Mouse (Mus musculus) limb, embryonic 12.5 days (tissue): ENCODE data around the gene Rab44. TPM values are rescaled to one million over a fixed set of nuclear protein-coding genes. Genes with fewer than 3 reads are reported as not detected.

Experiments
- ATAC-seq: fragments of 200-750 bp; cut with Nextera tagmentation; 2 replicates; pipeline ENCODE4 v1.8.0; 2017; ENCODE audit warnings: low read depth, moderate TSS enrichment; ENCODE audit not compliant: insufficient number of reproducible peaks, insufficient read depth, low FRiP score, low TSS enrichment
- H3K27ac ChIP-seq: fragments of 300-500 bp; sonication (generic); 2 replicates; pipeline ENCODE4 v1.5.1; 2016; ENCODE audit warnings: mild to moderate bottlenecking, moderate library complexity
- H3K27me3 ChIP-seq: fragments of 300-500 bp; sonication (generic); 2 replicates; pipeline ENCODE4 v1.6.1; 2016; ENCODE audit warnings: mild to moderate bottlenecking, moderate library complexity
- H3K36me3 ChIP-seq: fragments of 300-500 bp; sonication (generic); 2 replicates; pipeline ENCODE4 v1.6.1; 2016; ENCODE audit warnings: mild to moderate bottlenecking, moderate library complexity
- H3K4me1 ChIP-seq: fragments of 300-500 bp; sonication (generic); replicated peaks from 2 replicates; pipeline ENCODE4 v1.6.1; 2016
- H3K4me2 ChIP-seq: fragments of 300-500 bp; sonication (generic); 2 replicates; pipeline ENCODE4 v1.6.1; 2016; ENCODE audit warnings: mild to moderate bottlenecking, moderate library complexity
- H3K4me3 ChIP-seq: fragments of 300-500 bp; sonication (generic); replicated peaks from 2 replicates; pipeline ENCODE4 v1.5.1; 2016; ENCODE audit warnings: mild to moderate bottlenecking
- H3K9ac ChIP-seq: fragments of 300-500 bp; sonication (generic); replicated peaks from 2 replicates; pipeline ENCODE4 v1.6.1; 2016; ENCODE audit warnings: mild to moderate bottlenecking, moderate library complexity
- H3K9me3 ChIP-seq: fragments of 300-500 bp; sonication (generic); 2 replicates; pipeline ENCODE4 v1.6.1; 2016; ENCODE audit warnings: mild to moderate bottlenecking, moderate library complexity
- WGBS: fragments of 180-500 bp; shearing (Covaris S2); methylation state at CpG from one replicate; pipeline ENCODE4 v1.1.7; 2016; 5-methylcytosine and 5-hydroxymethylcytosine counted together
- polyA plus RNA-seq: library from polyadenylated mRNA; unstranded; fragments of >200 nt; fragmentation: Nextera tagmentation; extraction: Ambion mirVana; gene quantifications from 2 replicates; pipeline ENCODE4 v1.2.1, GENCODE M21; 2016

The Rab44 gene
- polyA plus RNA-seq, 1 experiment from 2014 or later: 0.26 TPM

GRCm38 (mm10) chr17:29137906-29138305 lies 24.0 kb downstream of the Rab44 start:
- no peak overlapping the region for H3K9ac ChIP-seq
- no peak overlapping the region for H3K4me3 ChIP-seq
- no peaks in the 10 kb centered on the region for H3K9me3 ChIP-seq
- H3K4me1 ChIP-seq: peaks cover 10% of the 10 kb centered on the region
- no peak for ATAC-seq
- no peaks in the 10 kb centered on the region for H3K27me3 ChIP-seq
- 76% methylated on average over 7 of the region's 7 CpGs for WGBS
- H3K36me3 ChIP-seq: no peaks in the 10 kb centered on the region
- no peak overlapping the region for H3K27ac ChIP-seq
- no peak overlapping the region for H3K4me2 ChIP-seq

- peaks cover 3% of the 10 kb centered on the region; the same call in 1 of the 2 replicates for H3K4me1 ChIP-seq
- no peak overlapping the region for H3K9ac ChIP-seq
- ATAC-seq: no peak
- WGBS: 85% methylated on average over 3 of the region's 3 CpGs
- H3K9me3 ChIP-seq: peaks cover 8% of the 10 kb centered on the region; the same call in 1 of the 2 replicates
- H3K4me2 ChIP-seq: no peak overlapping the region
- H3K4me3 ChIP-seq: no peak overlapping the region
- H3K36me3 ChIP-seq: no peaks in the 10 kb centered on the region
- H3K27me3 ChIP-seq: no peaks in the 10 kb centered on the region
- H3K27ac ChIP-seq: no peak overlapping the region
These were observed 27.6 kb downstream of the Rab44 start for GRCm38 (mm10) chr17:29141577-29141976.

- H3K27me3 ChIP-seq: no peaks in the 10 kb centered on the region
- H3K9me3 ChIP-seq: peaks cover 8% of the 10 kb centered on the region; the same call in 1 of the 2 replicates
- H3K36me3 ChIP-seq: no peaks in the 10 kb centered on the region
- peaks cover 3% of the 10 kb centered on the region; the same call in 1 of the 2 replicates for H3K4me1 ChIP-seq
- no peak overlapping the region for H3K4me2 ChIP-seq
- no peak overlapping the region for H3K27ac ChIP-seq
- ATAC-seq: no peak
- H3K4me3 ChIP-seq: no peak overlapping the region
- WGBS: 79% methylated on average over 8 of the region's 8 CpGs
- H3K9ac ChIP-seq: no peak overlapping the region
These were observed 29.3 kb downstream of the Rab44 start for GRCm38 (mm10) chr17:29143266-29143665.

GRCm38 (mm10) chr17:29145101-29145500 lies 31.2 kb downstream of the Rab44 start:
- WGBS: 92% methylated on average over 12 of the region's 12 CpGs
- H3K27ac ChIP-seq: no peak overlapping the region
- no peaks in the 10 kb centered on the region for H3K4me1 ChIP-seq
- H3K9me3 ChIP-seq: peaks cover 8% of the 10 kb centered on the region; the same call in 1 of the 2 replicates
- no peak overlapping the region for H3K4me3 ChIP-seq
- no peak for ATAC-seq
- H3K27me3 ChIP-seq: no peaks in the 10 kb centered on the region
- H3K4me2 ChIP-seq: no peak overlapping the region
- H3K36me3 ChIP-seq: no peaks in the 10 kb centered on the region
- H3K9ac ChIP-seq: no peak overlapping the region

GRCm38 (mm10) chr17:29147273-29147672 lies 33.3 kb downstream of the Rab44 start:
- 76% methylated on average over 14 of the region's 14 CpGs for WGBS
- peaks cover 8% of the 10 kb centered on the region; the same call in 1 of the 2 replicates for H3K9me3 ChIP-seq
- no peak overlapping the region for H3K4me2 ChIP-seq
- no peaks in the 10 kb centered on the region for H3K4me1 ChIP-seq
- H3K9ac ChIP-seq: no peak overlapping the region
- H3K27ac ChIP-seq: no peak overlapping the region
- no peak overlapping the region for H3K4me3 ChIP-seq
- H3K36me3 ChIP-seq: no peaks in the 10 kb centered on the region
- no peak for ATAC-seq
- H3K27me3 ChIP-seq: no peaks in the 10 kb centered on the region

GRCm38 (mm10) chr17:29147773-29148172 lies 33.8 kb downstream of the Rab44 start:
- H3K9me3 ChIP-seq: peaks cover 8% of the 10 kb centered on the region; the same call in 1 of the 2 replicates
- no peak overlapping the region for H3K27ac ChIP-seq
- H3K36me3 ChIP-seq: no peaks in the 10 kb centered on the region
- ATAC-seq: no peak
- no peak overlapping the region for H3K4me2 ChIP-seq
- H3K27me3 ChIP-seq: no peaks in the 10 kb centered on the region
- 85% methylated on average over 6 of the region's 6 CpGs for WGBS
- H3K4me3 ChIP-seq: no peak overlapping the region
- H3K9ac ChIP-seq: no peak overlapping the region
- no peaks in the 10 kb centered on the region for H3K4me1 ChIP-seq

- WGBS: 68% methylated on average over 7 of the region's 7 CpGs
- H3K9me3 ChIP-seq: peaks cover 8% of the 10 kb centered on the region; the same call in 1 of the 2 replicates
- H3K27me3 ChIP-seq: no peaks in the 10 kb centered on the region
- H3K36me3 ChIP-seq: no peaks in the 10 kb centered on the region
- H3K4me3 ChIP-seq: no peak overlapping the region
- no peak overlapping the region for H3K27ac ChIP-seq
- H3K9ac ChIP-seq: no peak overlapping the region
- H3K4me2 ChIP-seq: no peak overlapping the region
- no peaks in the 10 kb centered on the region for H3K4me1 ChIP-seq
- no peak for ATAC-seq
These were observed 35.8 kb downstream of the Rab44 start for GRCm38 (mm10) chr17:29149766-29150165.

GRCm38 (mm10) chr17:29152547-29152946 lies 38.6 kb downstream of the Rab44 start:
- Histone ChIP-seq H3K27me3 (no peaks in the 10 kb centered on the region), H3K4me3 (no peak overlapping the region), H3K36me3 (no peaks in the 10 kb centered on the region), H3K9me3 (no peaks in the 10 kb centered on the region), H3K4me2 (no peak overlapping the region), H3K27ac (no peak overlapping the region), H3K9ac (no peak overlapping the region), H3K4me1 (no peaks in the 10 kb centered on the region)
- WGBS: 65% methylated on average over 5 of the region's 5 CpGs
- ATAC-seq: no peak

GRCm38 (mm10) chr17:29154247-29154646 lies 40.3 kb downstream of the Rab44 start:
- 87% methylated on average over 13 of the region's 13 CpGs for WGBS

GRCm38 (mm10) chr17:29155355-29156135 lies 41.6 kb downstream of the Rab44 start:
- 82% methylated on average over 12 of the region's 12 CpGs for WGBS
- no peak overlapping the region for H3K4me2 ChIP-seq
- H3K27ac ChIP-seq: no peak overlapping the region
- H3K4me3 ChIP-seq: no peak overlapping the region
- H3K27me3 ChIP-seq: no peaks in the 10 kb centered on the region
- H3K36me3 ChIP-seq: no peaks in the 10 kb centered on the region
- no peak for ATAC-seq
- H3K9ac ChIP-seq: no peak overlapping the region
- H3K4me1 ChIP-seq: no peaks in the 10 kb centered on the region
- H3K9me3 ChIP-seq: no peaks in the 10 kb centered on the region

More at GRCm38 (mm10) chr17:29154247-29154646, 40.3 kb downstream of the Rab44 start:
- Histone ChIP-seq H3K4me1 (no peaks in the 10 kb centered on the region), H3K9ac (no peak overlapping the region), H3K36me3 (no peaks in the 10 kb centered on the region), H3K27me3 (no peaks in the 10 kb centered on the region), H3K9me3 (no peaks in the 10 kb centered on the region), H3K27ac (no peak overlapping the region), H3K4me3 (no peak overlapping the region), H3K4me2 (no peak overlapping the region)
- ATAC-seq: no peak

GRCm38 (mm10) chr17:29156396-29156795 lies 42.5 kb downstream of the Rab44 start:
- Histone ChIP-seq H3K4me2 (no peak overlapping the region), H3K9ac (no peak overlapping the region), H3K9me3 (0 out of 2 replicates have a peak, but pooled peaks cover 3% of the 10 kb centered on the region), H3K27ac (no peak overlapping the region), H3K36me3 (no peaks in the 10 kb centered on the region), H3K27me3 (no peaks in the 10 kb centered on the region), H3K4me3 (no peak overlapping the region), H3K4me1 (no peaks in the 10 kb centered on the region)
- no peak for ATAC-seq
- 89% methylated on average over 16 of the region's 16 CpGs for WGBS
